Mouse (Mus musculus) right cerebral cortex, postnatal 10 days (tissue): ENCODE data around the gene Ptgds.

Experiments used
- DNase-seq, 2 experiments: peaks; one replicate each; pipeline ENCODE4 v3.0.0; 2021; ENCODE audit warnings: low spot score in 2 of 2

Ptgds gene

GRCm38 (mm10) chr2:25469969-25470368 lies at the start of gene Ptgds:
Gene Ptgds, minus strand, starts transcription at chr2:25470046.
- no peak for DNase-seq

GRCm38 (mm10) chr2:25509912-25510311 lies 40.1 kb upstream of the Ptgds start:
- no peak for DNase-seq

- no peak for DNase-seq
Measured at GRCm38 (mm10) chr2:25506964-25507363, 37.1 kb upstream of the Ptgds start.

GRCm38 (mm10) chr2:25505860-25506259 lies 36.0 kb upstream of the Ptgds start:
- DNase-seq = no peak

- DNase-seq = no peak
Measured at GRCm38 (mm10) chr2:25505000-25505399, 35.2 kb upstream of the Ptgds start.

- no peak for DNase-seq
Measured at GRCm38 (mm10) chr2:25504538-25504937, 34.7 kb upstream of the Ptgds start.

- no peak for DNase-seq
Measured at GRCm38 (mm10) chr2:25502726-25503125, 32.9 kb upstream of the Ptgds start.

GRCm38 (mm10) chr2:25501593-25502486 lies 32.0 kb upstream of the Ptgds start, which contains the start of gene C8g:
Gene C8g, minus strand, starts transcription at chr2:25501719.
- DNase-seq = peak; percentile 51 to 53

- peak; percentile 92 to 93 for DNase-seq
Measured at GRCm38 (mm10) chr2:25500576-25501405, 30.9 kb upstream of the Ptgds start, which contains the start of gene Fbxw5. Gene Fbxw5, plus strand, starts transcription at chr2:25500750.

GRCm38 (mm10) chr2:25500071-25500575 lies 30.3 kb upstream of the Ptgds start:
- DNase-seq = peak; percentile 28 to 44

- DNase-seq = peak in 1 of 2 experiments; percentile 33
Measured at GRCm38 (mm10) chr2:25498622-25499478, 29.0 kb upstream of the Ptgds start.

GRCm38 (mm10) chr2:25497846-25498575 lies 28.2 kb upstream of the Ptgds start:
- no peak for DNase-seq

GRCm38 (mm10) chr2:25496462-25496861 lies 26.6 kb upstream of the Ptgds start:
- no peak for DNase-seq

GRCm38 (mm10) chr2:25493476-25493961 lies 23.7 kb upstream of the Ptgds start, which contains the start of gene Lcn12:
Gene Lcn12, minus strand, starts transcription at chr2:25493911.
- DNase-seq = no peak

GRCm38 (mm10) chr2:25492988-25493387 lies 23.1 kb upstream of the Ptgds start:
- DNase-seq = no peak

GRCm38 (mm10) chr2:25488671-25489068 lies 18.8 kb upstream of the Ptgds start:
- no peak for DNase-seq

GRCm38 (mm10) chr2:25487965-25488670 lies 18.3 kb upstream of the Ptgds start:
- no peak for DNase-seq

GRCm38 (mm10) chr2:25484901-25485647 lies 15.2 kb upstream of the Ptgds start:
- DNase-seq = no peak

- DNase-seq = no peak
Measured at GRCm38 (mm10) chr2:25482969-25483368, 13.1 kb upstream of the Ptgds start.
